Mouse (Mus musculus) kidney, adult 2 months (tissue): Measurements from ENCODE around the gene Cs. TPM values are rescaled to one million over a fixed set of nuclear protein-coding genes. Genes with fewer than 3 reads are reported as not detected.

ENCODE experiments used
- DNase-seq: peaks from one replicate; pipeline ENCODE4 v3.0.0; 2021
- H3K27ac ChIP-seq: fragments of 200-500 bp; 2 replicates; pipeline ENCODE4 v1.5.1; 2012; ENCODE audit warnings: low read depth, low read length, control low read depth, inconsistent platforms; ENCODE audit not compliant: insufficient read depth
- H3K27me3 ChIP-seq: fragments of 200-500 bp; replicated peaks from 2 replicates; pipeline ENCODE4 v1.6.1; 2012; ENCODE audit warnings: mild to moderate bottlenecking, moderate library complexity, low read length, inconsistent platforms; ENCODE audit not compliant: control insufficient read depth, insufficient read depth
- H3K36me3 ChIP-seq: fragments of 200-500 bp; 2 replicates; pipeline ENCODE4 v1.6.1; 2012; ENCODE audit warnings: mild to moderate bottlenecking, moderate library complexity, low read length, inconsistent platforms; ENCODE audit not compliant: control insufficient read depth, insufficient read depth
- H3K4me1 ChIP-seq: fragments of 200-500 bp; 2 replicates; pipeline ENCODE4 v1.6.1; 2011; ENCODE audit warnings: low read length; ENCODE audit not compliant: control insufficient read depth, insufficient read depth
- H3K4me3 ChIP-seq: fragments of 200-500 bp; 2 replicates; pipeline ENCODE4 v1.5.1; 2011; ENCODE audit warnings: mild to moderate bottlenecking, low read depth, low read length, control low read depth; ENCODE audit not compliant: insufficient read depth
- CTCF ChIP-seq: fragments of 200-500 bp; conservative IDR thresholded peaks from 2 replicates; pipeline ENCODE4 v1.5.1; 2011; ENCODE audit warnings: low read depth, mild to moderate bottlenecking, control low read depth, low read length, moderate library complexity, mixed read lengths; ENCODE audit not compliant: insufficient read depth, insufficient read length
- POLR2A ChIP-seq: fragments of 200-500 bp; IDR thresholded peaks from one replicate; pipeline ENCODE4 v1.6.1; 2011; ENCODE audit warnings: low read depth, low read length, control low read depth
- WGBS: fragments of 180-500 bp; shearing (Covaris S2); methylation state at CpG from one replicate; pipeline ENCODE4 v1.1.7; 2018; 5-methylcytosine and 5-hydroxymethylcytosine counted together
- polyA plus RNA-seq: library from polyadenylated mRNA; depleted of rRNA; stranded (reverse); fragments of >200 nt; gene quantifications from 2 replicates; pipeline ENCODE4 v1.2.3, GENCODE M21; 2012

Cs gene
- polyA plus RNA-seq, 1 experiment, result 273 TPM

DNA sequence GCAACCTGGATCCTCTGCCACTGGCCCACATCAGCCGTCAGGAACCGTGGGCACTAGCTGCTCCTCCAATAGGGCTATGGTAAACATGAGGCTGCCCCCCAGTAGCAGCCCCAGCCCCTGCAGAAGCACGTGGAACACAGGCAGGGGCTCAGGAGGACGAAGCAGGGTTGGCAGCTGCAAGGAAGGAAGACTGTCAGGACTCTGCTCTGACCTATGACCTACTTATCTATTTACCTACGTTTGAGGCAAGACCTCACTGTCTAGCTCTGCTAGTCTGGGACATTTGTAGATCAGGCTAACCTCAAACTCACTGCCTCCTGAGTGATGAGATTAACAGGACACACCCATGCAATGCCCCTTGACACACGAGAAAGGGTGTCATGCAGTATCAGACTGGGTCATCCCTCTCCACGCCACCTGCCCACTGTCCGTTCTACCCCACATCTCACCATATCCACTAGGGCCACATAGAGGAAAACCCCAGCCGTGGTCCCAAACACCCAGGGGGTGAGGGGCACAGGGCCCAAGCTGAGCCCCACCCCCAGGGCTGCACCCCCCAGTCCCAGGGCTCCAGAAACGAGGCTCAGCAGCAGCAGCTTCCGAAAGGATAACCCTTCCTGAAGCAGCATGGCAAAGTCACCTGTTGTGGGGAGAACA lies 58.6 kb downstream of the Cs start:
- no peak overlapping the region for H3K27ac ChIP-seq
- H3K36me3 ChIP-seq, result no peaks in the 10 kb centered on the region; the same call in 1 of the 2 replicates
- no peaks in the 10 kb centered on the region for H3K27me3 ChIP-seq
- 59% methylated on average over 11 of the region's 11 CpGs for WGBS
- DNase-seq, result no peak
- TF ChIP-seq CTCF (no peak), POLR2A (no peak)
- H3K4me3 ChIP-seq, result no peak overlapping the region
- H3K4me1 ChIP-seq, result no peaks in the 10 kb centered on the region; the same call in 1 of the 2 replicates

DNA sequence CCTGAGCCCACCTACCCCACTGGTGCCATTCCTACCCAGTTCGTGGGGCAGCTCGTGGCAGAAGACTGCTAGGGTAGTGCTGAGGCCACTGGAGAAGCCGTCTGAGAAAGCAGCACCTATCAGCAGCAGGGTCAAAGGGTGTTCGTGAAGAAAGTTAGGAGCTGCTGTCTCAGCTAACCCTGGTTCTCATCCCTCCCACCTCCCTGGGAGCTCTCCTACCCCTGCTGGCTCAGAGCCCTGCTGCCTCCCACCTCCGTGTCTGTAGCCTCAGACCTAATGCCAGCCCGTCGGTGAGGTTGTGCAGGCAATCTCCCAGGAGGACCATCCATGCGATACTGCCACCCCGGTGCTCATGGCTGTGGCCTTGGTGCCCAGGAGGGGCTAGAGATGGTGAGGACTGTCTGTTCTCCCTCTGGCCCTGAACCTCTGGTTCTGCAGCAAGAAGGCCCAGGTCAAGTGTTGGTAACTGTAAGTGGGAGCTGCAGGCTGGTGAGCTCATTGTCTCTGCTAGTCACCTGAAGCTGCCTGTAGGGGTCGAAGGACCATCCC lies 59.3 kb downstream of the Cs start:
- Histone ChIP-seq H3K27me3 (no peaks in the 10 kb centered on the region), H3K4me3 (no peak overlapping the region), H3K4me1 (no peaks in the 10 kb centered on the region; the same call in 1 of the 2 replicates), H3K27ac (no peak overlapping the region), H3K36me3 (no peaks in the 10 kb centered on the region; the same call in 1 of the 2 replicates)
- peak; percentile 54 for DNase-seq
- TF ChIP-seq POLR2A (no peak), CTCF (no peak)
- WGBS, result 54% methylated on average over 10 of the region's 10 CpGs

GRCm38 (mm10) chr10:128397466-128397865 lies 59.9 kb downstream of the Cs start:
- 44% methylated on average over 7 of the region's 7 CpGs for WGBS
- Histone ChIP-seq H3K4me1 (no peaks in the 10 kb centered on the region; the same call in 1 of the 2 replicates), H3K27ac (no peak overlapping the region), H3K4me3 (no peak overlapping the region), H3K27me3 (no peaks in the 10 kb centered on the region), H3K36me3 (no peaks in the 10 kb centered on the region; the same call in 1 of the 2 replicates)
- no peak for TF ChIP-seq CTCF
- TF ChIP-seq POLR2A, result no peak
- DNase-seq, result peak; percentile 32

- Histone ChIP-seq H3K4me3 (no peak overlapping the region), H3K36me3 (no peaks in the 10 kb centered on the region), H3K27ac (no peak overlapping the region), H3K27me3 (no peaks in the 10 kb centered on the region), H3K4me1 (no peaks in the 10 kb centered on the region; the same call in 1 of the 2 replicates)
- no peak for TF ChIP-seq POLR2A
- TF ChIP-seq CTCF, result no peak
- WGBS, result 40% methylated on average over 5 of the region's 5 CpGs
- DNase-seq, result peak; percentile 69
These were observed 62.8 kb downstream of the Cs start for GRCm38 (mm10) chr10:128400338-128400737.

GRCm38 (mm10) chr10:128401056-128401455 lies 63.5 kb downstream of the Cs start, which contains the start of gene Slc39a5:
TSS of gene Slc39a5 (minus strand) at chr10:128401229.
- DNase-seq, result peak; percentile 57
- TF ChIP-seq POLR2A, result no peak
- no peak for TF ChIP-seq CTCF
- H3K4me1 ChIP-seq, result no peaks in the 10 kb centered on the region; the same call in 1 of the 2 replicates
- WGBS, result 28% methylated on average over 2 of the region's 2 CpGs
- peak within 1 kb of the TSS; percentile 44 for H3K4me3 ChIP-seq
- no peaks in the 10 kb centered on the region for H3K27me3 ChIP-seq
- no peaks in the 10 kb centered on the region for H3K36me3 ChIP-seq
- H3K27ac ChIP-seq, result no peak within 1 kb of the TSS

GRCm38 (mm10) chr10:128401638-128402037 lies 64.1 kb downstream of the Cs start:
- TF ChIP-seq POLR2A (no peak), CTCF (no peak)

GRCm38 (mm10) chr10:128403931-128404330 lies 66.4 kb downstream of the Cs start:
- 88% methylated on average over 7 of the region's 7 CpGs for WGBS
- no peak for DNase-seq
- TF ChIP-seq CTCF (no peak), POLR2A (no peak)

More at GRCm38 (mm10) chr10:128401638-128402037, 64.1 kb downstream of the Cs start:
- Histone ChIP-seq H3K36me3 (no peaks in the 10 kb centered on the region), H3K27me3 (no peaks in the 10 kb centered on the region), H3K4me3 (no peak overlapping the region), H3K4me1 (no peaks in the 10 kb centered on the region; the same call in 1 of the 2 replicates), H3K27ac (no peak overlapping the region)
- DNase-seq, result no peak
- WGBS, result 79% methylated on average over 9 of the region's 9 CpGs

More at GRCm38 (mm10) chr10:128403931-128404330, 66.4 kb downstream of the Cs start:
- no peaks in the 10 kb centered on the region for H3K36me3 ChIP-seq
- 0 out of 2 replicates have a peak, but pooled peaks cover 5% of the 10 kb centered on the region for H3K4me1 ChIP-seq
- no peak overlapping the region for H3K27ac ChIP-seq
- H3K27me3 ChIP-seq, result no peaks in the 10 kb centered on the region
- no peak overlapping the region for H3K4me3 ChIP-seq
